Mouse (Mus musculus) spleen, adult 2 months (tissue): ENCODE measurements around the gene Lsm11.

Experiments used
- CTCF ChIP-seq: fragments of 200-500 bp; IDR thresholded peaks from 2 replicates; pipeline ENCODE4 v1.5.1; 2011; ENCODE audit warnings: mild to moderate bottlenecking, inconsistent platforms; ENCODE audit not compliant: insufficient read depth, insufficient read length, insufficient replicate concordance; ENCODE audit errors: extremely low read depth
- POLR2A ChIP-seq: fragments of 200-500 bp; IDR thresholded peaks from 2 replicates; pipeline ENCODE4 v1.6.1; 2011; ENCODE audit warnings: low read depth, low read length, inconsistent platforms

GRCm38 (mm10) chr11:45966896-45967295 lies 22.2 kb upstream of the Lsm11 start:
- TF ChIP-seq POLR2A (no peak), CTCF (no peak)
